Mouse (Mus musculus) 416B (cell line): ENCODE measurements around the gene Tmem242.
"Not testable (repeated sequence)": the region's sequence is repeated elsewhere in the genome, so short reads cannot be mapped to it uniquely, and the experiment has no call there.

Source experiments
- DNase-seq: peaks from one replicate; pipeline ENCODE4 v3.0.0; 2011; ENCODE audit warnings: low read depth

Tmem242 gene

GRCm38 (mm10) chr17:5440159-5440971 is at the start of gene Tmem242:
Tmem242 (minus strand) TSS chr17:5440259.
- peak; percentile 94 for DNase-seq

DNA sequence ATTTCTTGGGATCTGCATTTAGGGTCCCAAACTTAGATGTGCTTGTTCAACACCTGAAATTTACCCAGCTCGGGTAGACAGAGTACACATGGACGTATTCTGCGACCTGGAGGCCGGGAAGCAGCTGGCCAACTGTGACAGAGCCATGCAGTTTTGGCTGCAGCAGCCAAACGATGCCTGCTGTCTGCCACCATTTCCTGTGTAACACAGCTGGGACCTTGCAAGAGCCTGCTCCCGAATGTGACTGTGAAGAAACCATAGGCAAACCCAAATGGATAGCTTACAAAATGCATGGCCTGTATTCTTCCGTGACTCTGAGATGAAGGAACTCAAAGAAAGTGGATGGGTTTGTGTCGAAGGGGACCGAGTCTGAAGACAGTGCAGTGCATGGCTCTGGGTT is 48.1 kb upstream of the Tmem242 start:
- DNase-seq = no peak

GRCm38 (mm10) chr17:5484663-5485062 is 44.6 kb upstream of the Tmem242 start:
- no peak for DNase-seq

DNA sequence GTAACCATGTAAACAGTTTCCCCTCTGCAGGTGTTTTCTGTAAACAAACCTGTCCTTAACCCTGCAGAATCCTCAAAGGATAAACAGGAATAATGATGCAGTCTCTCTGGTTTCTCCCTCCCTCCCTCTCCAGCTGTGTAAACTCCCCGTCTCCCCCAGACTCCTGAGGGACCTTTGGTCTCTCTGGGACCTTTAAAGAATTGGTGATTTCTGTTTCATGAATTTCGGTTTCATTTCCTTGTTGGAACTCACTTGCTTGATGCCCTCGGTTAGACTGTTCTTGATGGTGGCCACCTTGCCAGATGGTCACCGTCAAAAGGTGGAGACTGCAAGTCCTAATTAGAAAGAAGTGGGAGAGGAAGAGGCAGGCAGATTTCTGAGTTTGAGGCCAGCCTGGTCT is 43.4 kb upstream of the Tmem242 start:
- no peak for DNase-seq

- no peak for DNase-seq
Measured at GRCm38 (mm10) chr17:5475960-5476725, 36.1 kb upstream of the Tmem242 start.

- DNase-seq = no peak
Measured at GRCm38 (mm10) chr17:5472268-5472667, 32.2 kb upstream of the Tmem242 start.

DNA sequence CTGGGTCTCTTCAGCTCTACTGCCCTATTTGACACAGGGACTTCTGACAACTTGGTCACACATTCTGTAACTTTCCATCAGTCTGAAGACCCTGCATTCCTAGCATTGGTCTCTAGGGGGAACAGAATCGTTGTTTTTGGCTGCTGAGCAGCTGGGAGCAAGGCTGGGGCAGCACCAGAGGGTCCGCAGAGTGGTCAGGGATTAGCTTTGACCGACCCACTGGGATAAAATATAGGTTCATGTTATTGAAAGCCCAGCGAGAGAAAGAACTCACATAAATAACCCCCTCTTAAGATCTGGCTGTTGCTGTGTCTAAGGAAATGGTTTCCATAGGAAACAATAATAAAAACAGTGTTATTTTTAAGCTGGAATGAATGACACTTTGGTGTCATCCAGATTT is 27.1 kb upstream of the Tmem242 start:
- no peak for DNase-seq

GRCm38 (mm10) chr17:5466736-5467135 is 26.7 kb upstream of the Tmem242 start:
- DNase-seq = no peak

DNA sequence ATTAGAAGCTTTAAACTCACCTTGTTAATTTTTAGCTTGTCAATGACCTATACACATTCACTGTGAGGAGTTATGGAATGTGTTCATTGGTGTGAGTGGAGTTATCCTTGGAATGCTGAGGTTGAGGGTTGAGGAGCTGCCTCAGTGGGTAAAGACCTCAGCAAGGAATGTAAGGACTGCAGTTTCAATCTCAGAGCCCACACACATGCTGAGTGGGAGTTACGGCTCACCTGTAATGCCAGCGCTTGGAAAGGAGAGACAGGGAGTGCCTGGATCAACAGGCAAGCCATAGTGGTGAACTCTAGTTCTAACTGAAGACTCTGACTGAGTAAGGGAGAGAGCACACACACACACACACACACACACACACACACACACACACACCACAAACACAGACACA is 23.9 kb upstream of the Tmem242 start:
- no peak for DNase-seq

DNA sequence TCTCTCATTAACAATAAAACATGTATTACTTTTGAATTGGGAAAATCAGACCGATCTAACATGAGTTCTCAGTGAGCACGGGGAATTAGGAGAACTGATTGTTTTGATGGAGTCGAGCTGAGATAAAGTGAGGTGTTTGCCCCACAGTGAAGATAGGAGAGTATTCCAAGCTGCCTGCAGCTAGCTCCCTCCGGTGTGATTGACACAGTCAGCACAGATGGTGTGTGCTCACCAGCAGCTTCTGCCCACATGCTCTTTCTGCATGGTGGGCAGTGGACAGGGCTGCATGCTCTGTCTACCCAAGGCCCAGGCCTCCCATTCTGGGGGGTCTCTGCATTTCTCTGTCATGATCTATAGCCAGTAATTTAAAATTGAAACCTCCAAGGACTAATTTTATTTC is 13.6 kb upstream of the Tmem242 start:
- no peak for DNase-seq

DNA sequence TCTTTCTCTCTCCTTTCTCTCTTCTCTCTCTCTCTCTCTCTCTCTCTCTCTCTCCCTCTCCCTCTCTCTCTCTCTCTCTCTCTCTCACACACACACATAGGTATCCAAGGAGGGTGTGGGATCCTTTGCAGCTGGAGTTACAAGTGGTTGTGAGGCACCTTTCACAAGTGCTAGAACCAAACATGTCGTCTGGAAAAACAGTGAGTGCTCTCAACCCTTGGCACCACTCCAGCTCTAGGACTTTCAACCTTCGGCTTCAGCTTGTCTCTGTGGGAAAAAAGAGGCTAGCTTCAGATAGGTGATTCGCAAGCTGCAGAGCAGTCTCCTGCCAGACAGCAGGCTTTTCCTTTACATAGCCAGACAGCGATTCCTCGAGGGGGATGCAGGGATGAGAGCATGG is 3.7 kb upstream of the Tmem242 start:
- DNase-seq = no peak

DNA sequence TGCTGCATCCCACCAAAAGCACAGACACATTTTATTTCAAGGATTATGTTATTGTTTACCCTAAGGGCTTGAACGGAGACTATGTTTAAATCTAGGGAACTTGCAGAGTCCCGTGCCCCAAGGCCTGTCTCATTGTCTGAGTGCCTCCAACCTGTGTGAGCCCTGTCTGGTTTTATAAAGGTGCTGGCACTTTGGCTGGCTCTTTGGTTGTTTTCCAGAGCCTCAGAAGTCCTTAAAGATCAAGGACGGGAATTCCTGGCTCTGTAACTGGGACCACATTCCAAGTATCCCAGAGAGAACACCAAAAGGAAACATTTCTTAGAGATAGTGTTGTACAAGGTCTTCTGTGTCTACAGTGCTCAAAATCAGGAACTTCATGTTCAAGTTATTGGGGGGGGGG is 3.2 kb upstream of the Tmem242 start:
- no peak for DNase-seq

GRCm38 (mm10) chr17:5442403-5442802 is 2.3 kb upstream of the Tmem242 start:
- DNase-seq = not testable (repeated sequence)

DNA sequence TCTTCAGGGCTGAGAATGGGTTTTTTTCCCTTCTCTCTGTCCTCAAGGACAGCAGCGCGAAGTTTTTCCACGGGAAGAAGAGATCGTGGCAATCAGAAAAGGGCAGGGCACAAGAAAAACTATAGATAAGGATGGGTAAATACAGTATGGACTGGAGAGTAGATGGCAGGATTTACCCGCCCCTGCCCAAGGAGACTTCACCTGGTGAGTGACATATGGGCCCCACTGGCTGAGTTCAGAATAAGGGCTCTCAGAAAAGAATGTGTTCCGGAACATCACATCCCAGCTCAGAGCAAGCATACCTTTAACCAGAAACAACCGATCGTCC is 264 bp downstream of the Tmem242 start:
- no peak for DNase-seq

DNA sequence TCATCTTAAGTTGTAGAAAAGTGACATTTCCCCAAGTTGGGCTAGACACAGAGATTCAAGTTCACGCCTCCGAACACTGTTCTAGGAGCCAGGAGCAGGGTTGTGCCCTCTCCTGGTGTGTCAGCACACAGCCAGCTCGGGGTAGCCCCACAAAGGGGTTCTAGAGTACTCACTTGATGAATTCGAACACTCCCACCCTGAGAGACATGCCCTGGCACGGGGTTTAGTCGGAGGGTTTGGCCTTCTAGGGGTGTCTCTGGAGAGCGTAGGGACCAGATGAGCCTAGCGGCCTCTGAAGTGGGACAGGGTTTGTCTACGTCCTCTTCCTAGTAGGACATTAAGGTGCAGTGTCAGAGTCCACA is 10.3 kb downstream of the Tmem242 start:
- no peak for DNase-seq

DNA sequence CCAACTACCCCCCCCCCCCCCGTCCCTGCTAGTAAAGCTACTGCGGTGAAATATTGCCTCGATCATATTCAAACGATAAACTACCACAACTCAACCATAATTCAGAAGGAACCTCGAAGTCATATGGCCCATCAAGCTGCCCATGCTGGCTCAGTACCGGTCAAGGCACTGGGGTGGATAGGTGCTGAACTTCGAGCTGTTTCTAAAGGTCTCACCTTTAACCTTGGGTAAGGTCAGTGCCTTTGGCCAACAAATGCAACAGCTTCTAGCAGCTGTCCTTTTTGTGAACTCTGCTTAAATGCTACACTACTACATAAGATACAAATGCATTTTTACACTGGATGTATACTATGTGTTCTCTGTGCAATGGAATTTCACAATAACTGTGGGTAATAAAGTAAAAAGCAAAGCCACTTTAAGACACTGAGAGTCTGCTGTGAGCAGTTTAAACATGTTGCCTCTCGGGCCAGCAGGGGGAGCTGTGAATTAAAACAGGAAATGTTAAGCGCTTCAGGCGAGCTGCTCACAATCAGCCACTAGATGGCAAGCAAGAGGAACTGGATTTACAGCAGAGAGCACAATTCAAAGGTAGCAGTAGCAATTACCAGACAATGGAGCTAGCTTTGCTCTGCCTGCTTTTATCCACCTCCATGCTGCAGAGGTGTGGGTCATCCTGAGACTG is 10.8 kb downstream of the Tmem242 start:
- DNase-seq = peak; percentile 96

- DNase-seq = no peak
Measured at GRCm38 (mm10) chr17:5425204-5425603, 14.9 kb downstream of the Tmem242 start.

DNA sequence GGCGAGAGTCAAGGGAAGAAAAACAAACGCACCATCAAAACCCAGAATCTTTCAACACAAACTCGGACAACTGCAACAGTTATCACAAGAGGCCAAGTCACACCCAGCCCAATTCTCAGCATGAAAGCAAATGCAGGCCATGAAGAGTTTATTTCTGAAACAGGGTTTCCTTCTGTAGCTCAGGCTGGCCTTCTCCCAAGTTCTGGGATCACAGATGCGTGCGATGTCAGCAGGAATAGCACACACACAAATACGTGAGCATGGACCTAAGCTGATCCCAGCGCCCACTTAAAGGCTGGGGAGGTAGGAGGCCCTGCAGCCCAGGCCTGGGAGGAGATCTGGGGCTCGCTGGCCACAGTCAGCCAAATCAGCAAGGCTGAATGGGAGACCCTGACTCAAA is 15.9 kb downstream of the Tmem242 start:
- DNase-seq = no peak

DNA sequence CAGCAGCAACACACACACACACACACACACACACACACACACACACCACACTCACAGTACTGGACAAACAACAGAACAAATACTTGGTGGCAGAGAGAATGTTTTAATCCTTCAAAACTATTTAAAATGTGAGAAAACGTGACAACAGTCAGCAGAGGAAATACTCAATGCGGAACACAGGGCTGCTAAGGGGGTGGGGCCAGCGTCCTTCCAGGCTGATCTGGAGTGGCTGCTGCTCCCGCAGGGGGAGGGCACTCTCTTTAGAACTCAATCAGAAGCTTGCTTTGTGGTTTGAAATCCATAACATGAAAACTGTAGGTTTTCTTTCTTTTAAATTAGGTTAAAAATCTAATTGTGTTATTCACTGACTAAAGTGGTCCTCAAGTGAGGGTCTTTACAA is 18.2 kb downstream of the Tmem242 start:
- DNase-seq = no peak

GRCm38 (mm10) chr17:5419771-5420518 is 20.1 kb downstream of the Tmem242 start:
- DNase-seq = no peak

DNA sequence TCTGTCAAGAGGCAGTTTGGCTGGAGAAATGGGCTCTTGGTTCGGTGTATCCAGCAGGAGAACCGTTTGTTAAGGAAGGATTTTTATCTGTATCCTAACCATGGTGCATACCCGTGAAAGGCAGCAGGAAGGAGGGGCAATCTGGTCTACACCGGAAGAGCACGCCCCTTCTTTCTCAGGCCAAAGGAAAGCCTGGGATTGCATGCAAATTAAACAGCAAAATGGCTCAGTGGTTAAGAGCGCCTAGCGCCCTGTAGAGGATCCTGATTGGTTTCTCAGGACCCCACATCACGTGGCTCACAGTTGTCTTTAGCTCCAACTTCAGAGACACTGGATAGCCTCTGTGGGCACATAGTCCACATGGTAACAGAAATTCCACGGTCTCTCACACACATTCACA is 21.0 kb downstream of the Tmem242 start:
- no peak for DNase-seq

DNA sequence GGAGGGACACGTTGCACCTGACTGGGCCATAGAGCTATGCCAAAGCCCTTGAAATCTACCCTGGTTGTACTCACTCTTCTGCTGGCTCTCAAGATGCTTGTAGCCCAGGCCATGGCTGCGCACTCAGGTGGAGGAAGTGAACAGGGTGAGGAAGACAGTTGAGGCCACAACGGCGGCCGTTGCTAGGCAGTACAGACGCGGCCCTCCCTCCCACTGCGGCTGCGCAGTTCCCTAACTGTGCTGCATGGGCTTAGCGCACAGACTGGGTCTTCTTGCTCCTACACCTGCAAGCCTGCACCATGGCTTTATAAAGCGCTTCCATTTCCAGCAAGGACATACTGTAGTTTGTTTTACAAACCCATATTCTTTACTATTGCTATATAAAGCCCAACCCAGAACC is 21.5 kb downstream of the Tmem242 start, which contains the start of gene Ldhal6b:
TSS of gene Ldhal6b (minus strand) at position 223 of the 400 bp plus-strand sequence.
- DNase-seq = no peak
